Mouse (Mus musculus) liver, adult 2 months (tissue): Measurements from ENCODE around the gene A430078G23Rik. TPM values are rescaled to one million over a fixed set of nuclear protein-coding genes. Genes with fewer than 3 reads are reported as not detected.
"Not testable (repeated sequence)": the region's sequence is repeated elsewhere in the genome, so short reads cannot be mapped to it uniquely, and the experiment has no call there.

Experiments used
- DNase-seq: peaks from one replicate; pipeline ENCODE4 v3.0.0-alpha.2; 2011; ENCODE audit warnings: low read depth, low spot score; ENCODE audit errors: extremely low read depth
- H3K27ac ChIP-seq: fragments of 200-500 bp; replicated peaks from 2 replicates; pipeline ENCODE4 v1.5.1; 2012; ENCODE audit warnings: low read depth, mild to moderate bottlenecking, control low read depth, inconsistent platforms, low read length; ENCODE audit not compliant: insufficient read depth
- H3K27me3 ChIP-seq: fragments of 200-500 bp; 2 replicates; pipeline ENCODE4 v1.6.1; 2012; ENCODE audit warnings: mild to moderate bottlenecking, moderate library complexity, low read length, inconsistent platforms; ENCODE audit not compliant: control insufficient read depth, insufficient read depth
- H3K36me3 ChIP-seq: fragments of 200-500 bp; 2 replicates; pipeline ENCODE4 v1.6.1; 2012; ENCODE audit warnings: low read length, inconsistent platforms; ENCODE audit not compliant: control insufficient read depth, insufficient read depth
- H3K4me1 ChIP-seq: fragments of 200-500 bp; 2 replicates; pipeline ENCODE4 v1.6.1; 2011; ENCODE audit warnings: low read length; ENCODE audit not compliant: control insufficient read depth, insufficient read depth
- H3K4me3 ChIP-seq: fragments of 200-500 bp; 2 replicates; pipeline ENCODE4 v1.5.1; 2011; ENCODE audit warnings: low read depth, mild to moderate bottlenecking, control low read depth, low read length, moderate library complexity; ENCODE audit not compliant: insufficient read depth
- H3K79me2 ChIP-seq: fragments of 200-500 bp; 2 replicates; pipeline ENCODE4 v1.6.1; 2012; ENCODE audit warnings: inconsistent platforms, mild to moderate bottlenecking, low read length, moderate library complexity; ENCODE audit not compliant: control insufficient read depth, insufficient read depth
- H3K9ac ChIP-seq: fragments of 200-500 bp; 2 replicates; pipeline ENCODE4 v1.6.1; 2012; ENCODE audit warnings: low read depth, mild to moderate bottlenecking, control low read depth, inconsistent platforms, low read length
- CTCF ChIP-seq: fragments of 200-500 bp; IDR thresholded peaks from 2 replicates; pipeline ENCODE4 v1.5.1; 2011; ENCODE audit warnings: low read depth, low read length, control low read depth
- POLR2A ChIP-seq: fragments of 200-500 bp; IDR thresholded peaks from 2 replicates; pipeline ENCODE4 v1.6.1; 2011; ENCODE audit warnings: low read length, control low read depth; ENCODE audit not compliant: insufficient read depth; ENCODE audit errors: extremely low read depth
- WGBS: fragments of 180-500 bp; shearing (Covaris S2); methylation state at CpG from one replicate; pipeline ENCODE4 v1.1.7; 2018; 5-methylcytosine and 5-hydroxymethylcytosine counted together
- polyA plus RNA-seq: library from polyadenylated mRNA; depleted of rRNA; stranded (reverse); fragments of >200 nt; gene quantifications from 2 replicates; pipeline ENCODE4 v1.2.3, GENCODE M21; 2012
- total RNA-seq: library from RNA; depleted of rRNA; stranded (reverse); fragments of >200 nt; gene quantifications from 2 replicates; pipeline ENCODE4 v1.2.3, GENCODE M21; 2014

The A430078G23Rik gene
- total and polyA plus RNA-seq, 2 experiments: 0.53 to 0.74 TPM

GRCm38 (mm10) chr8:3330662-3331061, 22.6 kb upstream of the A430078G23Rik start:
- no peaks in the 10 kb centered on the region for H3K27me3 ChIP-seq
- no peaks in the 10 kb centered on the region for H3K36me3 ChIP-seq
- 44% methylated on average over 6 of the region's 6 CpGs for WGBS
- no peaks in the 10 kb centered on the region for H3K4me1 ChIP-seq
- no peak overlapping the region for H3K27ac ChIP-seq
- peaks cover 2% of the 10 kb centered on the region; the same call in 1 of the 2 replicates for H3K79me2 ChIP-seq
- no peak for TF ChIP-seq POLR2A
- TF ChIP-seq CTCF: 0 out of 2 replicates have a peak, but pooled peaks have one; percentile 11
- no peak overlapping the region for H3K9ac ChIP-seq
- peak; percentile 52 for DNase-seq
- no peak overlapping the region for H3K4me3 ChIP-seq

- WGBS: 89% methylated on average over 2 of the region's 2 CpGs
- no peaks in the 10 kb centered on the region for H3K27me3 ChIP-seq
- H3K27ac ChIP-seq: no peak overlapping the region
- H3K36me3 ChIP-seq: no peaks in the 10 kb centered on the region
- no peak overlapping the region for H3K9ac ChIP-seq
- DNase-seq: no peak
- peaks cover 2% of the 10 kb centered on the region; the same call in 1 of the 2 replicates for H3K79me2 ChIP-seq
- H3K4me3 ChIP-seq: no peak overlapping the region
- H3K4me1 ChIP-seq: no peaks in the 10 kb centered on the region
- TF ChIP-seq CTCF (no peak), POLR2A (no peak)
These were observed 21.5 kb upstream of the A430078G23Rik start for GRCm38 (mm10) chr8:3331692-3332091.

- DNase-seq: no peak
- H3K79me2 ChIP-seq: no peaks in the 10 kb centered on the region; the same call in 1 of the 2 replicates
- no peaks in the 10 kb centered on the region for H3K36me3 ChIP-seq
- no peaks in the 10 kb centered on the region for H3K27me3 ChIP-seq
- no peak overlapping the region for H3K9ac ChIP-seq
- 94% methylated on average over 1 of the region's 1 CpGs for WGBS
- H3K27ac ChIP-seq: no peak overlapping the region
- no peak overlapping the region for H3K4me3 ChIP-seq
- TF ChIP-seq CTCF (no peak), POLR2A (no peak)
- H3K4me1 ChIP-seq: no peaks in the 10 kb centered on the region
These were observed 17.3 kb upstream of the A430078G23Rik start for GRCm38 (mm10) chr8:3335881-3336280.

- no peaks in the 10 kb centered on the region for H3K4me1 ChIP-seq
- H3K27me3 ChIP-seq: no peaks in the 10 kb centered on the region
- no peaks in the 10 kb centered on the region for H3K36me3 ChIP-seq
- H3K27ac ChIP-seq: no peak overlapping the region
- DNase-seq: peak; percentile 38
- no peak overlapping the region for H3K4me3 ChIP-seq
- no peaks in the 10 kb centered on the region for H3K79me2 ChIP-seq
- TF ChIP-seq POLR2A: no peak
- TF ChIP-seq CTCF: peak; percentile 76
- 62% methylated on average over 9 of the region's 9 CpGs for WGBS
- H3K9ac ChIP-seq: no peak overlapping the region
These were observed 16.3 kb upstream of the A430078G23Rik start for GRCm38 (mm10) chr8:3336658-3337524.

- H3K36me3 ChIP-seq, H3K9ac ChIP-seq, DNase-seq, H3K4me1 ChIP-seq, H3K27me3 ChIP-seq, H3K4me3 ChIP-seq, H3K79me2 ChIP-seq, H3K27ac ChIP-seq: not testable (repeated sequence)
- WGBS: 88% methylated on average over 3 of the region's 3 CpGs
These were observed 15.7 kb upstream of the A430078G23Rik start for GRCm38 (mm10) chr8:3337525-3337824.

- TF ChIP-seq POLR2A (no peak), CTCF (no peak)
- 92% methylated on average over 10 of the region's 11 CpGs for WGBS
- no peak for DNase-seq
- Histone ChIP-seq H3K9ac (no peak overlapping the region), H3K27ac (no peak overlapping the region), H3K4me1 (no peaks in the 10 kb centered on the region), H3K27me3 (no peaks in the 10 kb centered on the region), H3K36me3 (no peaks in the 10 kb centered on the region), H3K79me2 (no peaks in the 10 kb centered on the region), H3K4me3 (no peak overlapping the region)
These were observed 15.2 kb upstream of the A430078G23Rik start for GRCm38 (mm10) chr8:3337971-3338370.

- H3K79me2 ChIP-seq, H3K9ac ChIP-seq, H3K27me3 ChIP-seq, DNase-seq, H3K4me3 ChIP-seq, H3K4me1 ChIP-seq, H3K36me3 ChIP-seq, H3K27ac ChIP-seq: not testable (repeated sequence)
- 89% methylated on average over 3 of the region's 3 CpGs for WGBS
These were observed 12.5 kb upstream of the A430078G23Rik start for GRCm38 (mm10) chr8:3340711-3341110.
